Mouse (Mus musculus) kidney, adult 2 months (tissue): ENCODE measurements around the gene Olfr324.

Experiments
- CTCF ChIP-seq: fragments of 200-500 bp; conservative IDR thresholded peaks from 2 replicates; pipeline ENCODE4 v1.5.1; 2011; ENCODE audit warnings: low read depth, mild to moderate bottlenecking, control low read depth, low read length, moderate library complexity, mixed read lengths; ENCODE audit not compliant: insufficient read depth, insufficient read length
- POLR2A ChIP-seq: fragments of 200-500 bp; IDR thresholded peaks from one replicate; pipeline ENCODE4 v1.6.1; 2011; ENCODE audit warnings: low read depth, low read length, control low read depth

DNA sequence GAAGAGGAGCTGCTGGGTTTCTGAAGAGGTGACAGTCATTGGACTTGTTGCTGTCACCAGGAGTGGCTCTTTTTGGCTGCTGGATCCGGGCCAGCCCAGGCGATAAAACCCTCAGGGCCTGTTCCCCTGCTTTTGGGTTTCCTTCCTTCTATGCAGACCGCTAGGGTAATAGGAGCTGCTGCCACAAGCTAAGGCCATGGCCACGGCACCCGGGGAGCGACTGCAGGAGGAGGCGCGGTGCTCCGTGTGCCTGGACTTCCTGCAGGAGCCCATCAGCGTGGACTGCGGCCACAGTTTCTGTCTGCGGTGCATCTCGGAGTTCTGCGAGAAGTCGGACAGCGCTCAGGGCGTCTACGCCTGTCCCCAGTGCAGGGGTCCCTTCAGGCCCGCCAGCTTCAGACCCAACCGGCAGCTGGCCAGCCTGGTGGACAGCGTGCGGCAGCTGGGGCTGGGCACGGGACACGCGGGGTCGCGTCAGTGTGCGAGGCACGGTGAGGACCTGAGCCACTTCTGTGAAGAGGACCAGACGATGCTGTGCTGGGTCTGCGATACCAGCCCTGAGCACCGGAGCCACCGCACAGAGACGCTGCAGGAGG is 45.5 kb downstream of the Olfr324 start, which contains the start of gene Trim58:
- TF ChIP-seq CTCF (no peak), POLR2A (no peak)
